Mouse (Mus musculus): Measurements from ENCODE around the gene Zp3. TPM values are rescaled to one million over a fixed set of nuclear protein-coding genes. Genes with fewer than 3 reads are reported as not detected.

The Zp3 gene
- polyA plus RNA-seq, 1 experiment from 2014 or later, result 0.16 TPM

GRCm38 (mm10) chr5:135966866-135967265 lies 13.0 kb upstream of the Zp3 start:
- Histone ChIP-seq H3K36me3 (ENCODE audit: insufficient read depth, low read length) (no peaks in the 10 kb centered on the region), H3K4me3 (replicated peaks; ENCODE audit: low read depth, low read length) (no peak overlapping the region), H3K27ac (no peak overlapping the region), H3K4me2 (ENCODE audit: low read length) (no peak overlapping the region), H3K27me3 (ENCODE audit: insufficient read depth, low read length) (no peaks in the 10 kb centered on the region), H3K9ac (ENCODE audit: low read depth, low read length) (no peak overlapping the region), H3K4me1 (replicated peaks; ENCODE audit: insufficient read depth, low read length) (peaks cover 8% of the 10 kb centered on the region; the same call in 1 of the 2 replicates), H3K9me3 (replicated peaks; ENCODE audit: low read length) (no peaks in the 10 kb centered on the region)
- ATAC-seq (replicated peaks; ENCODE audit: low FRiP score, low read depth) (no peak), DNase-seq (ENCODE audit: low spot score) (no peak)
- TF ChIP-seq CTCF (IDR thresholded peaks at IDR 0.05; ENCODE audit: low read depth), result peak; percentile 48
- WGBS, result 57% methylated on average over 9 of the region's 9 CpGs

- H3K9ac ChIP-seq (ENCODE audit: low read depth, low read length), result no peak overlapping the region
- no peaks in the 10 kb centered on the region for H3K27me3 ChIP-seq (ENCODE audit: insufficient read depth, low read length)
- ATAC-seq (replicated peaks; ENCODE audit: low FRiP score, low read depth) (no peak), DNase-seq (ENCODE audit: low spot score) (no peak)
- peak; percentile 72 for TF ChIP-seq CTCF (IDR thresholded peaks at IDR 0.05; ENCODE audit: low read depth)
- no peak overlapping the region for H3K27ac ChIP-seq
- H3K4me3 ChIP-seq (replicated peaks; ENCODE audit: low read depth, low read length), result no peak overlapping the region
- no peaks in the 10 kb centered on the region for H3K9me3 ChIP-seq (replicated peaks; ENCODE audit: low read length)
- no peaks in the 10 kb centered on the region for H3K4me1 ChIP-seq (replicated peaks; ENCODE audit: insufficient read depth, low read length)
- H3K4me2 ChIP-seq (ENCODE audit: low read length), result no peak overlapping the region
- WGBS, result 63% methylated on average over 1 of the region's 1 CpGs
- no peaks in the 10 kb centered on the region for H3K36me3 ChIP-seq (ENCODE audit: insufficient read depth, low read length)
Observed at GRCm38 (mm10) chr5:135968781-135969180, 11.1 kb upstream of the Zp3 start.

GRCm38 (mm10) chr5:135970247-135970646 lies 9.7 kb upstream of the Zp3 start:
- no peaks in the 10 kb centered on the region for H3K27me3 ChIP-seq (ENCODE audit: insufficient read depth, low read length)
- TF ChIP-seq CTCF (IDR thresholded peaks at IDR 0.05; ENCODE audit: low read depth), result no peak
- DNase-seq (ENCODE audit: low spot score) (no peak), ATAC-seq (replicated peaks; ENCODE audit: low FRiP score, low read depth) (no peak)
- 72% methylated on average over 6 of the region's 6 CpGs for WGBS
- no peak overlapping the region for H3K27ac ChIP-seq
- no peaks in the 10 kb centered on the region for H3K4me1 ChIP-seq (replicated peaks; ENCODE audit: insufficient read depth, low read length)
- H3K4me2 ChIP-seq (ENCODE audit: low read length), result no peak overlapping the region
- no peak overlapping the region for H3K4me3 ChIP-seq (replicated peaks; ENCODE audit: low read depth, low read length)
- H3K9me3 ChIP-seq (replicated peaks; ENCODE audit: low read length), result no peaks in the 10 kb centered on the region
- H3K9ac ChIP-seq (ENCODE audit: low read depth, low read length), result no peak overlapping the region
- no peaks in the 10 kb centered on the region for H3K36me3 ChIP-seq (ENCODE audit: insufficient read depth, low read length)

GRCm38 (mm10) chr5:135971876-135972275 lies 8.0 kb upstream of the Zp3 start:
- Histone ChIP-seq H3K4me2 (ENCODE audit: low read length) (no peak overlapping the region), H3K27ac (no peak overlapping the region), H3K9me3 (replicated peaks; ENCODE audit: low read length) (no peaks in the 10 kb centered on the region), H3K4me3 (replicated peaks; ENCODE audit: low read depth, low read length) (no peak overlapping the region), H3K9ac (ENCODE audit: low read depth, low read length) (no peak overlapping the region), H3K4me1 (replicated peaks; ENCODE audit: insufficient read depth, low read length) (no peaks in the 10 kb centered on the region), H3K27me3 (ENCODE audit: insufficient read depth, low read length) (no peaks in the 10 kb centered on the region), H3K36me3 (ENCODE audit: insufficient read depth, low read length) (no peaks in the 10 kb centered on the region)
- no peak for DNase-seq (ENCODE audit: low spot score)
- 87% methylated on average over 7 of the region's 7 CpGs for WGBS
- TF ChIP-seq CTCF (IDR thresholded peaks at IDR 0.05; ENCODE audit: low read depth), result no peak
- ATAC-seq (replicated peaks; ENCODE audit: low FRiP score, low read depth), result no peak

DNA sequence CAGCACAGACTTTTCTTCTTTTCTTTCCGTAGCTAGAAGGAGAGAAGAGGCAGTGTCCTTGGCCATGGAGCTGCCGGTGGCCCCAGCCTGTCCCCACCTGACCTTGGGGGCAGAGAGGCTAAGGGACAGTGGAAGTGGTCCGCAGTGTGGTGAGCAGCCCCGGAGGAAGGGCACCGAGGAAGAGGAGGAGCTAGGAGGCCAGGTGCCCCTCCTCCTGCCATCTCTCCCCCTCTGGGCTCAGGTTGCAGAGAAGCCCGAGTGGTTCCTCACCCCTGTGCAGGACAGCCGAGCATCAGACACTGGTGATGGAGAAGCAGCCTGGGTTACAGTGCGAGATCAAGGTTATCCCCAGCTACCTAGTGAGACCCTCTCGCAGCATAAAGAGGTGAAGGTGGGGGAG lies 5.5 kb upstream of the Zp3 start, which contains the start of gene Ssc4d:
TSS of gene Ssc4d (minus strand) at position 167 of the 400 bp plus-strand sequence.
- Histone ChIP-seq H3K9ac (ENCODE audit: low read depth, low read length) (0 out of 2 replicates have a peak within 1 kb of the TSS, but pooled peaks have one; percentile 42), H3K36me3 (ENCODE audit: insufficient read depth, low read length) (no peaks in the 10 kb centered on the region), H3K27ac (peak within 1 kb of the TSS; percentile 13; the same call in 1 of the 2 replicates), H3K9me3 (replicated peaks; ENCODE audit: low read length) (no peaks in the 10 kb centered on the region), H3K27me3 (ENCODE audit: insufficient read depth, low read length) (no peaks in the 10 kb centered on the region), H3K4me3 (replicated peaks; ENCODE audit: low read depth, low read length) (peak within 1 kb of the TSS; percentile 16; the same call in 1 of the 2 replicates), H3K4me2 (ENCODE audit: low read length) (peak within 1 kb of the TSS; percentile 50), H3K4me1 (replicated peaks; ENCODE audit: insufficient read depth, low read length) (no peaks in the 10 kb centered on the region)
- DNase-seq (ENCODE audit: low spot score) (no peak), ATAC-seq (replicated peaks; ENCODE audit: low FRiP score, low read depth) (no peak; the same call in 1 of the 2 replicates)
- 7% methylated on average over 9 of the region's 9 CpGs for WGBS
- no peak for TF ChIP-seq CTCF (IDR thresholded peaks at IDR 0.05; ENCODE audit: low read depth)

DNA sequence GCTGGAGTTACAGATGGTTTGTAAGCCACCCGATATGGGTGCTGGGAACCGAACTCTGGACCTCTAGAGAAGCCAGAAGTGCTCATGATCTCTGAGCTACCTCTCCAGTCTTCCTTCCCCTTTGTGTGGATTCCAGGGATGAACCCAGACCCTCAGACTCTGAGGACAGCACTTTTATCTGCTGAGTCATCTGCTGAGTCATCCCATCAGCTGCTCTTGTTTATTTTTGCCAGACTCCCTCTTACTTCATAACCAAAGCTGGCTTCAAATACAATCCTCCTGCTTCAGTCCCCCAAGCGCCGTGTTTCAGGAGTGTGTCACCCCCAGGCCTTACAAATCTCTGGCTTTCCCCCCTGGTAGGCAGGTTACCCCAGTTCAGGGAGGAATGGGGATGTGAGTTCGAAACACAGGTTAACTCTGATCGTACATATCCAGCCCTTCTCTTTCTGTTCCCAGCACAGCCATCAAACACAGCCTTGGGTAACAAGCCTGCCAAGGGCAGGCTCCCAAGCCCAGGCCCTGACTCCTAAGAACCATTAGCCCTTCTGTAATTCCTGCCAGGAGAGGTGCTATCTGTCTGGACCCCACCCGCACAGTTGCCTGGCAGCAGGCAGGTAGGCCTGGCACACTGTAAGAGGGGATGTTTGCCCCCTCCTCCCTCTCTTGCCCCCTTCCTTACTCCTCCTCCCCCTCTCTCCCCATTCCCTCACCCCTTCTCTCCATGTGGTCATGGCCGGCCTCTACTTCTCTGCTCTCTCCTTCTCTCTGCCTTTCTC lies 3.8 kb upstream of the Zp3 start:
- ATAC-seq (replicated peaks; ENCODE audit: low FRiP score, low read depth) (no peak), DNase-seq (ENCODE audit: low spot score) (no peak)
- Histone ChIP-seq H3K36me3 (ENCODE audit: insufficient read depth, low read length) (no peaks in the 10 kb centered on the region), H3K27ac (no peak overlapping the region), H3K9me3 (replicated peaks; ENCODE audit: low read length) (no peaks in the 10 kb centered on the region), H3K4me2 (ENCODE audit: low read length) (no peak overlapping the region), H3K4me3 (replicated peaks; ENCODE audit: low read depth, low read length) (no peak overlapping the region), H3K27me3 (ENCODE audit: insufficient read depth, low read length) (no peaks in the 10 kb centered on the region), H3K4me1 (replicated peaks; ENCODE audit: insufficient read depth, low read length) (no peaks in the 10 kb centered on the region), H3K9ac (ENCODE audit: low read depth, low read length) (no peak overlapping the region)
- no peak for TF ChIP-seq CTCF (IDR thresholded peaks at IDR 0.05; ENCODE audit: low read depth)
- WGBS, result 90% methylated on average over 8 of the region's 8 CpGs
